Mouse (Mus musculus) cerebellum, adult 9-11 months (tissue): ENCODE measurements around the gene Ifrd1.
"Not testable (repeated sequence)": the region's sequence is repeated elsewhere in the genome, so short reads cannot be mapped to it uniquely, and the experiment has no call there.

Experiments used
- DNase-seq: peaks from one replicate; pipeline ENCODE4 v3.0.0; 2022

The Ifrd1 gene

DNA sequence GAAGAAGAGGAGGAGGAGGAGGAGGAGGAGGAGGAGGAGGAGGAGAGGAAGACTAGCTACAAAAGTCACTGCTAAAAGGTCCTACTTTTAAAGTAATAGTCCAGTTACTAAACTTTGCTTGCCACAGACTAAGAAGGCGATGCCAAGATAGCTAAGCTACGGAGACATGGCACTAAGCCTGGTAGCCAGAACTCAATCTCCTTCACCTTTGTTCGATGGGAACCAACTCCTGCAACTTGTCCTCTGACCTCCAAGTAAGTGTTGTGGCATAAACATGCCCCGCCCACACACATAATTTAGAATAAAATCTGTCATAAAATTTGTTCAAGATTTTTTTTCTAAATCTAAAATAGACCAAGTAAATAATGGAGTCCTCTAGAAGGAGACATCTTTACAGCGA is 50.3 kb downstream of the Ifrd1 start:
- no peak for DNase-seq

GRCm38 (mm10) chr12:40197511-40197910 is 50.8 kb downstream of the Ifrd1 start:
- no peak for DNase-seq

DNA sequence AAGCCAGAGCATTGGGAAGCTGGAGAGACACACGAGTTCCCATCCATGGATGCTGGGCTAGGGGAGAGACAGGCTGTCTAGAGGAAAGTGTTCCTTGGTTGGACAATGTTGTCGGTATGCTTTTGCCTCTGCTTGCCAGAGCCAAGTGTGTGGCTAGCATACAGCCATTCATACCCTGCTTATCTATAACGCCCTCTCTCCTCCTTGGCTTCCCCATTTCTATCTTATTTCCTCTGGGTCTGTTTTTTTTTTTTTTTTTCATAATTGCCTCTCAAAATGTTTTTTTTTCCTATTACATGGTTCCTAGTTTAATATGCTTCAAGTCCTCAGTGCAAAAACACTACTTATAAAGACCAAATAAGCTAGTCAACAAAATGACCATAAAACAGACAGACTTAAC is 62.8 kb downstream of the Ifrd1 start:
- no peak for DNase-seq

GRCm38 (mm10) chr12:40177089-40177488 is 71.2 kb downstream of the Ifrd1 start:
- DNase-seq = peak; percentile 8

DNA sequence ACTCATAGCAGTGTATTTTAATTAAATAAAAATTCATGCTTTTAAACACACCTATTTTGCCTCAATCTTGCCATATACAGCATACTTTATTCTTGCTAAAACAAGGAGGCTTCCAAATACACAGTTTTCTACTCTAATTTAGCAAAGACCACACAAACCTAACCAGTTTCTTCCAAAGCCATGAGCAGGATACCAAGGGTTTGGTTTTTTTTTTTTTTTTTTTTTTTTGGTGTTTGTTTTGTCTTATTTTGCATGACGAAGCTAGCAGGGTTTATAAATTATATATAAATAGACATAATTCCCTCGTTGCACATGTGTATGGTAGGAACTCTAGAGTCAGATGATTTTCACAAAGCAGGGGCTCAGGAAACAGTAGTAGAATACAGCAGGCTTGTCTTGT is 72.1 kb downstream of the Ifrd1 start:
- no peak for DNase-seq

DNA sequence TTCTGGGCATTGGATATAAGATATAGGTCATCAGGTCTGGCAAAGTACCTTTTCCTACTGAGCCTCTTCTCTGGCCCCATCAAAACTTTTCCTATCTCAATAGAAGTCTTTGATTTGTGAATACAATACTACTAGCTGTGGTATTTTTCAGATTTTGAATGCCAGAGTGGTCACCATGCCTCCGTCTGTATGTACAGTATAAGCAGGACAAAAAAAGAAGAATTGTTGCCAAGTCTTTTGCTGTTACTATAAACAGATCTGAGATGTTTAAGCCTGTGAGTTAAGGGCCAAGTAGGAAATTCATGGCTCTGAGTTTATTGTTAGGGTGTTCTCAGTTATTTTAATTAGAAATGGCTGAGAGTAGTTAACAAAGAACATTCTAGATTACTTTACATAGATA is 73.1 kb downstream of the Ifrd1 start:
- not testable (repeated sequence) for DNase-seq

- DNase-seq = no peak
Observed at GRCm38 (mm10) chr12:40171637-40172036, 76.7 kb downstream of the Ifrd1 start.

GRCm38 (mm10) chr12:40169675-40170074 is 78.6 kb downstream of the Ifrd1 start:
- no peak for DNase-seq

- DNase-seq = no peak
Observed at GRCm38 (mm10) chr12:40164621-40165020, 83.7 kb downstream of the Ifrd1 start.

GRCm38 (mm10) chr12:40160777-40161176 is 87.5 kb downstream of the Ifrd1 start:
- no peak for DNase-seq

- no peak for DNase-seq
Observed at GRCm38 (mm10) chr12:40154188-40154587, 94.1 kb downstream of the Ifrd1 start.

GRCm38 (mm10) chr12:40152353-40153069 is 95.8 kb downstream of the Ifrd1 start:
- no peak for DNase-seq
